Mouse (Mus musculus) heart, postnatal 4 days (tissue): ENCODE data around the gene Gm42372. TPM values are rescaled to one million over a fixed set of nuclear protein-coding genes. Genes with fewer than 3 reads are reported as not detected.
A peak's percentile ranks its signal among the peaks of the same experiment; 100 is the strongest.
"Not testable (repeated sequence)": the region's sequence is repeated elsewhere in the genome, so short reads cannot be mapped to it uniquely, and the experiment has no call there.

Experiments
- DNase-seq: peaks from one replicate; pipeline ENCODE4 v3.0.0; 2021
- total RNA-seq, 2 experiments: library from RNA; stranded (reverse); gene quantifications; 2 replicates each; pipeline ENCODE4 v1.2.3; 2021

Gm42372 gene
- total RNA-seq: under 1 TPM in 1 of 2 experiments, not detected in 1; 0.05 TPM

GRCm38 (mm10) chr7:16982859-16983568 lies at the start of gene Gm42372:
TSS of gene Gm42372 (plus strand) at chr7:16983086.
- peak; percentile 58 for DNase-seq

GRCm38 (mm10) chr7:16937312-16937711 lies 45.6 kb upstream of the Gm42372 start:
- DNase-seq: peak; percentile 40

GRCm38 (mm10) chr7:16938117-16938791 lies 44.6 kb upstream of the Gm42372 start:
- DNase-seq: peak; percentile 39

GRCm38 (mm10) chr7:16940292-16940691 lies 42.6 kb upstream of the Gm42372 start:
- peak; percentile 25 for DNase-seq

- DNase-seq: no peak
Measured at GRCm38 (mm10) chr7:16942861-16943260, 40.0 kb upstream of the Gm42372 start.

- DNase-seq: peak; percentile 86
Measured at GRCm38 (mm10) chr7:16944061-16944807, 38.7 kb upstream of the Gm42372 start, which contains the start of gene Pnmal2. TSS of gene Pnmal2 (plus strand) at chr7:16944682.

GRCm38 (mm10) chr7:16944808-16945315 lies 38.0 kb upstream of the Gm42372 start:
- DNase-seq: peak; percentile 31

GRCm38 (mm10) chr7:16945419-16945818 lies 37.5 kb upstream of the Gm42372 start:
- DNase-seq: peak; percentile 24

GRCm38 (mm10) chr7:16946441-16947348 lies 36.2 kb upstream of the Gm42372 start:
- DNase-seq: peak; percentile 40

- peak; percentile 38 for DNase-seq
Measured at GRCm38 (mm10) chr7:16947349-16947895, 35.5 kb upstream of the Gm42372 start.

GRCm38 (mm10) chr7:16947959-16948361 lies 34.9 kb upstream of the Gm42372 start:
- peak; percentile 74 for DNase-seq

- DNase-seq: no peak
Measured at GRCm38 (mm10) chr7:16948923-16949458, 33.9 kb upstream of the Gm42372 start.

- DNase-seq: peak; percentile 86
Measured at GRCm38 (mm10) chr7:16949908-16950841, 32.7 kb upstream of the Gm42372 start.

- DNase-seq: peak; percentile 91
Measured at GRCm38 (mm10) chr7:16950861-16951635, 31.8 kb upstream of the Gm42372 start.

GRCm38 (mm10) chr7:16953776-16954175 lies 29.1 kb upstream of the Gm42372 start:
- not testable (repeated sequence) for DNase-seq

GRCm38 (mm10) chr7:16955712-16956111 lies 27.2 kb upstream of the Gm42372 start:
- DNase-seq: no peak

- DNase-seq: no peak
Measured at GRCm38 (mm10) chr7:16956410-16957265, 26.2 kb upstream of the Gm42372 start.
